Mouse (Mus musculus) embryonic facial prominence, embryonic 11.5 days (tissue): Measurements from ENCODE around the gene Ppp6c. TPM values are rescaled to one million over a fixed set of nuclear protein-coding genes. Genes with fewer than 3 reads are reported as not detected.

ENCODE experiments used
- polyA plus RNA-seq: library from polyadenylated mRNA; unstranded; fragments of >200 nt; fragmentation: Nextera tagmentation; extraction: Ambion mirVana; gene quantifications from 2 replicates; pipeline ENCODE4 v1.2.1, GENCODE M21; 2014

The Ppp6c gene
- polyA plus RNA-seq, 1 experiment from 2014 or later = 90.5 TPM

Other genes with a start within 250 kb of the Ppp6c start
- 0.85 and 1.7 TPM in 2 replicates for gene Wdr38, start 229.0 kb downstream of the Ppp6c start, polyA plus RNA-seq
- 140 TPM in 2 replicates for gene Arpc5l, start 221.1 kb downstream of the Ppp6c start, polyA plus RNA-seq
- gene Rpl35, start 220.8 kb downstream of the Ppp6c start, polyA plus RNA-seq = 1,128 and 1,148 TPM in 2 replicates
- gene Golga1, start 160.9 kb downstream of the Ppp6c start, polyA plus RNA-seq = 28.6 and 33.4 TPM in 2 replicates
- 8.1 and 9.3 TPM in 2 replicates for gene Scai, start 35.7 kb downstream of the Ppp6c start, polyA plus RNA-seq